Mouse (Mus musculus) C2C12 (cell line): ENCODE measurements at regions not wholly inside any gene's neighbourhood (a gene's known extent, or its start where the extent isn't known, plus 50 kb on each side); places are given as distances from the start of the nearest gene placed in this dataset.

Source experiments
- CTCF ChIP-seq: IDR thresholded peaks from one replicate; pipeline ENCODE4 v1.5.1; 2011; ENCODE audit not compliant: control insufficient read depth, insufficient read depth, insufficient read length
- FOSL1 ChIP-seq: IDR thresholded peaks from one replicate; pipeline ENCODE4 v1.8.0; 2011; ENCODE audit warnings: mild to moderate bottlenecking, low read length; ENCODE audit not compliant: poor library complexity, insufficient read depth, severe bottlenecking
- USF1 ChIP-seq: IDR thresholded peaks from one replicate; pipeline ENCODE4 v1.6.1; 2011; ENCODE audit warnings: low read depth, mild to moderate bottlenecking, control low read depth, moderate library complexity

DNA sequence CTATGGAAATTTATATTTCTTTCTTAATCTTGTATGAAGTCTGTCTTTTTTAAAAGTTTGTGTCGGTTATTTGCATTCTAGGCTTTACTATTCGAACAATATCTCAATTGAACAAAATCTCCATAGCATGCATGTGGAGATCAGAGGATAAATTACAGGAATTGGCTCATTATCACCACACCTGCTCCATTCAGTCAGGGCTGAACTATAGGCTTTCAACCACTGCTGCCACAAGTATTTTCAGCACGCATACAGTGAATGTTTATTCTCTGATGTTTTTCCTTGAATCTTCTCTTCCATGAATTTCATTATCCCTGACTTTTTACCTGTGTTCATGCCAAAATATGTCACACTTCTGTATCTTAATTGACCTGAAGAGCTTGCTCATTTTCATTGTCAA lies 207.2 kb downstream of the Etv1 start:
- TF ChIP-seq CTCF (no peak), FOSL1 (no peak), USF1 (no peak)
